Mouse (Mus musculus): Measurements from ENCODE around the gene C1qtnf7. TPM values are rescaled to one million over a fixed set of nuclear protein-coding genes. Genes with fewer than 3 reads are reported as not detected.

The C1qtnf7 gene
- polyA plus RNA-seq, 2 experiments: 0.37 to 0.53 TPM

GRCm38 (mm10) chr5:43584464-43584863 is 69.1 kb downstream of the C1qtnf7 start:
- Histone ChIP-seq H3K9me3 (ENCODE audit: control insufficient read depth, low read length) (no peaks in the 10 kb centered on the region), H3K4me3 (ENCODE audit: insufficient read depth in 1 of 2, low read depth in 2 of 2, low read length in 2 of 2) (no peak overlapping the region), H3K4me2 (ENCODE audit: low read depth) (no peak overlapping the region), H3K27me3 (ENCODE audit: control insufficient read depth, insufficient read depth, low read length) (no peaks in the 10 kb centered on the region), H3K4me1 (replicated peaks; ENCODE audit: control insufficient read depth in 2 of 2, insufficient read depth in 2 of 2, low read length in 1 of 2) (no peaks in the 10 kb centered on the region), H3K27ac (no peak overlapping the region), H3K36me3 (replicated peaks; ENCODE audit: control insufficient read depth, insufficient read depth, low read depth) (no peaks in the 10 kb centered on the region), H3K9ac (replicated peaks) (no peak overlapping the region)
- no peak for TF ChIP-seq CTCF (IDR thresholded peaks at IDR 0.05; ENCODE audit: low read depth)
- TF ChIP-seq EP300 (IDR thresholded peaks at IDR 0.05; ENCODE audit: low read depth): no peak
- WGBS (ENCODE audit: insufficient replicate concordance): 8% methylated on average over 1 of the region's 1 CpGs
- DNase-seq (ENCODE audit: low read depth in 3 of 3, low spot score in 3 of 3) (no peak), ATAC-seq (ENCODE audit: insufficient read depth) (no peak)

- no peak for TF ChIP-seq EP300 (IDR thresholded peaks at IDR 0.05; ENCODE audit: low read depth)
- TF ChIP-seq CTCF (IDR thresholded peaks at IDR 0.05; ENCODE audit: low read depth): no peak
- Histone ChIP-seq H3K27me3 (ENCODE audit: control insufficient read depth, insufficient read depth, low read length) (no peaks in the 10 kb centered on the region), H3K4me1 (replicated peaks; ENCODE audit: control insufficient read depth in 2 of 2, insufficient read depth in 2 of 2, low read length in 1 of 2) (no peaks in the 10 kb centered on the region), H3K36me3 (replicated peaks; ENCODE audit: control insufficient read depth, insufficient read depth, low read depth) (no peaks in the 10 kb centered on the region), H3K9ac (replicated peaks) (no peak overlapping the region), H3K4me3 (ENCODE audit: insufficient read depth in 1 of 2, low read depth in 2 of 2, low read length in 2 of 2) (no peak overlapping the region), H3K27ac (no peak overlapping the region), H3K9me3 (ENCODE audit: control insufficient read depth, low read length) (no peaks in the 10 kb centered on the region), H3K4me2 (ENCODE audit: low read depth) (no peak overlapping the region)
- no peak for DNase-seq (ENCODE audit: low read depth in 3 of 3, low spot score in 3 of 3)
- WGBS (ENCODE audit: insufficient replicate concordance): 47% methylated on average over 11 of the region's 11 CpGs
- ATAC-seq (ENCODE audit: insufficient read depth): no peak
Measured at GRCm38 (mm10) chr5:43585406-43586245, 70.3 kb downstream of the C1qtnf7 start.

GRCm38 (mm10) chr5:43588791-43589439 is 73.6 kb downstream of the C1qtnf7 start:
- Histone ChIP-seq H3K9ac (replicated peaks) (no peak overlapping the region), H3K9me3 (ENCODE audit: control insufficient read depth, low read length) (no peaks in the 10 kb centered on the region), H3K4me1 (replicated peaks; ENCODE audit: control insufficient read depth in 2 of 2, insufficient read depth in 2 of 2, low read length in 1 of 2) (no peaks in the 10 kb centered on the region), H3K4me2 (ENCODE audit: low read depth) (no peak overlapping the region), H3K27ac (no peak overlapping the region), H3K4me3 (ENCODE audit: insufficient read depth in 1 of 2, low read depth in 2 of 2, low read length in 2 of 2) (no peak overlapping the region), H3K27me3 (ENCODE audit: control insufficient read depth, insufficient read depth, low read length) (no peaks in the 10 kb centered on the region), H3K36me3 (replicated peaks; ENCODE audit: control insufficient read depth, insufficient read depth, low read depth) (no peaks in the 10 kb centered on the region)
- no peak for DNase-seq (ENCODE audit: low read depth in 3 of 3, low spot score in 3 of 3)
- WGBS (ENCODE audit: insufficient replicate concordance): 60% methylated on average over 5 of the region's 5 CpGs
- no peak for TF ChIP-seq CTCF (IDR thresholded peaks at IDR 0.05; ENCODE audit: low read depth)
- no peak for TF ChIP-seq EP300 (IDR thresholded peaks at IDR 0.05; ENCODE audit: low read depth)
- no peak for ATAC-seq (ENCODE audit: insufficient read depth)

DNA sequence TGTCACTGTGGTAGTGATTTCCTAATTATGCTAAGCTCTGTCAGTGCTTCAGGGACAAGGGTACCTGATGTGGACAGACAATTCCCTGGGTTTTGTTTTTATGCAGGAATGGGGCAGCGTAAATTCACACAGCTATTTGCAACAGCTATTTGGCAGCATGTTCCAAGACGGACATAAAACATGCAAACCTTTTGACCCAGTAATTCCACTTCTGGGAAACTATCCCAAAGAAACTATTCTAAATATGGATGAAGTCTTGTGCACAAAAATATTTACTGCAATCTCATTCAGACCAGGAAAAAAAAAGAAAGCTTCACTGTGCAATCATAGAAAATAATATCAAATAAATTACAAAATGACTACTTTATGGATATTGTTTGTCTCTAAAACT is 74.1 kb downstream of the C1qtnf7 start:
- ATAC-seq (ENCODE audit: insufficient read depth) (no peak), DNase-seq (ENCODE audit: low read depth in 3 of 3, low spot score in 3 of 3) (no peak)
- Histone ChIP-seq H3K27me3 (ENCODE audit: control insufficient read depth, insufficient read depth, low read length) (no peaks in the 10 kb centered on the region), H3K27ac (no peak overlapping the region), H3K36me3 (replicated peaks; ENCODE audit: control insufficient read depth, insufficient read depth, low read depth) (no peaks in the 10 kb centered on the region), H3K9me3 (ENCODE audit: control insufficient read depth, low read length) (no peaks in the 10 kb centered on the region), H3K4me2 (ENCODE audit: low read depth) (no peak overlapping the region), H3K4me3 (ENCODE audit: insufficient read depth in 1 of 2, low read depth in 2 of 2, low read length in 2 of 2) (no peak overlapping the region), H3K9ac (replicated peaks) (no peak overlapping the region), H3K4me1 (replicated peaks; ENCODE audit: control insufficient read depth in 2 of 2, insufficient read depth in 2 of 2, low read length in 1 of 2) (no peaks in the 10 kb centered on the region)
- 56% methylated on average over 2 of the region's 2 CpGs for WGBS (ENCODE audit: insufficient replicate concordance)
- TF ChIP-seq EP300 (IDR thresholded peaks at IDR 0.05; ENCODE audit: low read depth): no peak
- no peak for TF ChIP-seq CTCF (IDR thresholded peaks at IDR 0.05; ENCODE audit: low read depth)

- Histone ChIP-seq H3K27me3 (ENCODE audit: control insufficient read depth, insufficient read depth, low read length) (no peaks in the 10 kb centered on the region), H3K4me2 (ENCODE audit: low read depth) (no peak overlapping the region), H3K9me3 (ENCODE audit: control insufficient read depth, low read length) (no peaks in the 10 kb centered on the region), H3K36me3 (replicated peaks; ENCODE audit: control insufficient read depth, insufficient read depth, low read depth) (no peaks in the 10 kb centered on the region), H3K4me3 (ENCODE audit: insufficient read depth in 1 of 2, low read depth in 2 of 2, low read length in 2 of 2) (no peak overlapping the region), H3K27ac (no peak overlapping the region), H3K4me1 (replicated peaks; ENCODE audit: control insufficient read depth in 2 of 2, insufficient read depth in 2 of 2, low read length in 1 of 2) (no peaks in the 10 kb centered on the region), H3K9ac (replicated peaks) (no peak overlapping the region)
- WGBS (ENCODE audit: insufficient replicate concordance): 67% methylated on average over 2 of the region's 2 CpGs
- TF ChIP-seq EP300 (IDR thresholded peaks at IDR 0.05; ENCODE audit: low read depth): no peak
- TF ChIP-seq CTCF (IDR thresholded peaks at IDR 0.05; ENCODE audit: low read depth): no peak
- no peak for ATAC-seq (ENCODE audit: insufficient read depth)
- no peak for DNase-seq (ENCODE audit: low read depth in 3 of 3, low spot score in 3 of 3)
Measured at GRCm38 (mm10) chr5:43590311-43590731, 75.0 kb downstream of the C1qtnf7 start.
